Mouse (Mus musculus): ENCODE data around the gene Aldh1a1. TPM values are rescaled to one million over a fixed set of nuclear protein-coding genes. Genes with fewer than 3 reads are reported as not detected.
"Not testable (repeated sequence)": the region's sequence is repeated elsewhere in the genome, so short reads cannot be mapped to it uniquely, and the experiment has no call there.

Aldh1a1 gene
- total RNA-seq (2021): 10 to 100 TPM; 25.1 to 33.4 TPM

- intact Hi-C loops (cut with DNase I): no loop called here
- peak; percentile 53 to 60 for DNase-seq
Measured at GRCm38 (mm10) chr19:20492491-20492890, at the start of gene Aldh1a1. Aldh1a1 (plus strand) TSS chr19:20492715.

- intact Hi-C loops (cut with DNase I): loop anchor here (10.0 kb wide), 1 partner anchor 317 kb away; no protein-coding TSS in a partner anchor
- DNase-seq: no peak
Measured at GRCm38 (mm10) chr19:20447807-20448206, 44.7 kb upstream of the Aldh1a1 start.

GRCm38 (mm10) chr19:20449546-20449945, 43.0 kb upstream of the Aldh1a1 start:
- peak in 1 of 2 experiments; percentile 14 for DNase-seq
- intact Hi-C loops (cut with DNase I): loop anchor here (1.0 to 10.0 kb wide), 2 partner anchors 279 to 315 kb away; no protein-coding TSS in a partner anchor

- DNase-seq: no peak
- intact Hi-C loops (cut with DNase I): no loop called here
Measured at GRCm38 (mm10) chr19:20451045-20451444, 41.5 kb upstream of the Aldh1a1 start.

GRCm38 (mm10) chr19:20484497-20484896, 8.0 kb upstream of the Aldh1a1 start:
- intact Hi-C loops (cut with DNase I): no loop called here
- DNase-seq: peak; percentile 49 to 54

GRCm38 (mm10) chr19:20491950-20492349, 565 bp upstream of the Aldh1a1 start:
- intact Hi-C loops (cut with DNase I): no loop called here
- DNase-seq: peak; percentile 39 to 45

GRCm38 (mm10) chr19:20496476-20496875, 4.0 kb downstream of the Aldh1a1 start:
- no peak for DNase-seq
- intact Hi-C loops (cut with DNase I): no loop called here

GRCm38 (mm10) chr19:20505359-20505758, 12.8 kb downstream of the Aldh1a1 start:
- no peak for DNase-seq
- intact Hi-C loops (cut with DNase I): no loop called here

GRCm38 (mm10) chr19:20506936-20507615, 14.6 kb downstream of the Aldh1a1 start:
- intact Hi-C loops (cut with DNase I): no loop called here
- no peak for DNase-seq

- intact Hi-C loops (cut with DNase I): no loop called here
- DNase-seq: no peak
Measured at GRCm38 (mm10) chr19:20508609-20509008, 16.1 kb downstream of the Aldh1a1 start.

- intact Hi-C loops (cut with DNase I): no loop called here
- DNase-seq: no peak
Measured at GRCm38 (mm10) chr19:20511971-20512370, 19.5 kb downstream of the Aldh1a1 start.

GRCm38 (mm10) chr19:20513181-20513580, 20.7 kb downstream of the Aldh1a1 start:
- DNase-seq: no peak
- intact Hi-C loops (cut with DNase I): no loop called here

GRCm38 (mm10) chr19:20513688-20514361, 21.3 kb downstream of the Aldh1a1 start:
- intact Hi-C loops (cut with DNase I): no loop called here

GRCm38 (mm10) chr19:20516481-20516880, 24.0 kb downstream of the Aldh1a1 start:
- DNase-seq: no peak
- intact Hi-C loops (cut with DNase I): no loop called here

More at GRCm38 (mm10) chr19:20513688-20514361, 21.3 kb downstream of the Aldh1a1 start:
- DNase-seq: no peak

GRCm38 (mm10) chr19:20529156-20529555, 36.6 kb downstream of the Aldh1a1 start:
- intact Hi-C loops (cut with DNase I); DNase-seq: not testable (repeated sequence)

GRCm38 (mm10) chr19:20529921-20530696, 37.6 kb downstream of the Aldh1a1 start:
- intact Hi-C loops (cut with DNase I): no loop called here
- DNase-seq: peak in 1 of 2 experiments; percentile 22

- DNase-seq: peak in 1 of 2 experiments; percentile 42
- intact Hi-C loops (cut with DNase I): no loop called here
Measured at GRCm38 (mm10) chr19:20536538-20536937, 44.0 kb downstream of the Aldh1a1 start.

- intact Hi-C loops (cut with DNase I): no loop called here
- no peak for DNase-seq
Measured at GRCm38 (mm10) chr19:20541044-20541443, 48.5 kb downstream of the Aldh1a1 start.

GRCm38 (mm10) chr19:20541924-20542323, 49.4 kb downstream of the Aldh1a1 start:
- intact Hi-C loops (cut with DNase I): no loop called here
- DNase-seq: no peak

GRCm38 (mm10) chr19:20543816-20544215, 51.3 kb downstream of the Aldh1a1 start:
- no peak for DNase-seq

GRCm38 (mm10) chr19:20544941-20545340, 52.4 kb downstream of the Aldh1a1 start:
- intact Hi-C loops (cut with DNase I): no loop called here
- DNase-seq: no peak

More at GRCm38 (mm10) chr19:20543816-20544215, 51.3 kb downstream of the Aldh1a1 start:
- intact Hi-C loops (cut with DNase I): no loop called here
